Mouse (Mus musculus): ENCODE measurements around the gene Mgme1. TPM values are rescaled to one million over a fixed set of nuclear protein-coding genes. Genes with fewer than 3 reads are reported as not detected.

Mgme1 gene
- total RNA-seq, 2 experiments from 2014 or later = 16.5 to 17.1 TPM

DNA sequence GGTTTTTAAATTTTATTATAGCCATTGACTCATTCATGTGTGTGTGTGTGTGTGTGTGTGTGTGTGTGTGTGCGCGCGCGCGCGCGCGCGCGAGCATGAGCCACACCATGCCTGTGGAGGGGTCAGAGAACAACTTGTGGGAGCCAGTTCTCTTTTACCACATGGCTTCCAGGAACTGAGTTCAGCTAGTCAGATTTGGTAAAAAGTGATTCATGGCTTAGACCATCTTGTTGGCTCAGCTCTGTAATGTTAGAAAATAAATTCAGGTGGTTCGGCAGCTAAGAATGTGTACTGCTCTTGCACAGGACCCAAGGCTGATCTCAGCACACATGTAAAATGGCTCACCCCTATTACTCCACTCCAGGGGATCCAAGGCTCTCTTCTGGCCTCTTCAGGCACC lies 30.6 kb downstream of the Mgme1 start:
- DNase-seq (ENCODE audit: low spot score in 2 of 2) = no peak

- no peak for DNase-seq (ENCODE audit: low spot score in 2 of 2)
Observed at GRCm38 (mm10) chr2:144305721-144306294, 35.3 kb downstream of the Mgme1 start.

DNA sequence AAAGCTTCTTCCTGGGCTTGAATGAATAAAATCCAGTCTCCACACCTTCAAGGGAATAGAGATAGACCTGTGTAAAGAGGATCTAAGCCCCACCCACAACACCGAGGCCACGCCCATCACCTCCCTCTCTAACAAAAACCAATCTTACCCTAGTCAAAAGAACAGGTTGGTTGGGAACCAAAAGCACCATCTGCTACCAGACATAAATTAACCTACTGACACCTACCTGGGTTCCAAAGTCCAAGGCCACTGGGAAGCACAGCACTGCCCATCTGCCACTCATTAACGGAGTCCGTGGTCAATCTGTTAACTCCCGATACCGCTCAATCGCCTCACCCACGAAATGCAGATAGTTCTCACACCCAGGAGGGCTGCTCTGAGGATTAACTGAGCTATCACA lies 38.1 kb downstream of the Mgme1 start:
- no peak for DNase-seq (ENCODE audit: low spot score in 2 of 2)

DNA sequence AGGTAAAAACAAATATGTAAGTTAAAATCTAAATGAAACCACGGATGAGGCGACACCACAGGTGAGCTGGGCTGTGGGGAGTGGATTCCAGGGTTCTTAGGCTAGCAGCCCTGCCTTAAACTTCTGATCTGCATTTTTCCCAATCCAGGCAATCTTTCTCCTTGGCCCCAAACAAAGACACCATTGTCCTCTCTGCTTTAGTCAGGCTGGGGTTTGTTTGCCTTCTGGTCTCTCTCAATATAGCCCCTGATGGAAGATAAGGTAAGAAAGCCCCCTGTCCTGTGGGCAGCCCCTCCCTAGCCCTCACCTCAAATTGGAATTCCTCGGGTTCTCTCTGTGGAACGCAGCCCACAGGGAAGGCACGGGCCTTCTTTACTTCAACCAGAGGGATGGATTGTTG lies 39.8 kb downstream of the Mgme1 start:
- DNase-seq (ENCODE audit: low spot score in 2 of 2) = no peak

DNA sequence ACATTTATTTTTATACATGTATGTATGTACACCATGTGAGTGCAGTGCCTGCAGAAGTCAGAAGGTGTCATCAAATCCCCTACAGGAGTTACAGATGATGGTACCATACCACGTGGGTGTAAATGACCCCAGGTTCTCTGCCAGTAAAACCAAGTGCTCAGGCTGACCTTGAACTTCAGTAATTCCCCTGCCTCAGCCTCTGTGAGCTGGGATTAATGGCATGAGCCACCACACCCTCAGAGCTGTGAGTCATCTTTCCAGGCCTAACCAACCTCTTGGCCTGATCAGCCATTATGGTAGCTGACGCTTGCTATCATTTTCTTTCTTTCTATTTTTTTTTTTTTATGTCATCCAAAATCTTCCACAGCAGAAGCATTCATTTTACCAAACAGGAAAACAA lies 40.9 kb downstream of the Mgme1 start:
- no peak for DNase-seq (ENCODE audit: low spot score in 2 of 2)

DNA sequence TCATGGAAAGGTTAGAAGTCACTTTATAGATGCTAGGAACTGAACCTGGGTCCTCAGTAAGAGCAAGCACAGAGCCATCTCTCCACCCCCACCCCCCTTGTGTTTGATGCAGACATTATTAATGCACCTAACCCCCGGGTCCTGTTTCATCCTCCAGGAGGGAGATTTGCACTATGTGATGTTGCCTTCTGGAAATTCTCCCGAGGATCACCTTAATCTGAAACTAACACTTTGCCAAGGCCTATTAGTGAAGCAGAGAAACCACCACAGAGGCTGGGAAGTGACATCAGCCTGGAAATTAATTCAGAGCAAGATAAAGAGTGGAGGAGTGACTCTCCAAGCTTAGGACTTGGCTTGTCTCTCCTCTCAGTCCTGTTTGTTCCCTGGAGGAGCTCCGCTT lies 53.8 kb downstream of the Mgme1 start:
- no peak for DNase-seq (ENCODE audit: low spot score in 2 of 2)

GRCm38 (mm10) chr2:144329451-144329850 lies 59.0 kb downstream of the Mgme1 start:
- no peak for DNase-seq (ENCODE audit: low spot score in 2 of 2)

DNA sequence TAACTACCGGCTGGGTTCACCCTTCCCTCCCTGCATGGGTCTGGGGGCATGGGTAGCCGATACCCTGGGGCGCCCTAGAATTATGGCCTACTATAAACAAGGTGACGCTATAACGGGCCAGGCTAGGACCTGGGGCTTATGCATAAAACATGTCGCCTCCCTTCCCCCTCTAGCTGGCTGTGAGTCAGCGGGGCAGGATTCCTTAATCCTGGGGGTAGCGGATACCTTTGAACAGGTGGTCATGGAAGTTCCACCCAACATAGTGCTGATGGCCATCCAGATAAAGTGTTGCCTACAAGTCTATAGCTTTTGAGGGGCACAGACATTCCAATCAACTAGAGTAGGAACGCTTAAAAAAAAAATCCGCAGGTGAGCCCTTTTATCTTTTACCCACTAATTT lies 59.5 kb downstream of the Mgme1 start:
- no peak for DNase-seq (ENCODE audit: low spot score in 2 of 2)

DNA sequence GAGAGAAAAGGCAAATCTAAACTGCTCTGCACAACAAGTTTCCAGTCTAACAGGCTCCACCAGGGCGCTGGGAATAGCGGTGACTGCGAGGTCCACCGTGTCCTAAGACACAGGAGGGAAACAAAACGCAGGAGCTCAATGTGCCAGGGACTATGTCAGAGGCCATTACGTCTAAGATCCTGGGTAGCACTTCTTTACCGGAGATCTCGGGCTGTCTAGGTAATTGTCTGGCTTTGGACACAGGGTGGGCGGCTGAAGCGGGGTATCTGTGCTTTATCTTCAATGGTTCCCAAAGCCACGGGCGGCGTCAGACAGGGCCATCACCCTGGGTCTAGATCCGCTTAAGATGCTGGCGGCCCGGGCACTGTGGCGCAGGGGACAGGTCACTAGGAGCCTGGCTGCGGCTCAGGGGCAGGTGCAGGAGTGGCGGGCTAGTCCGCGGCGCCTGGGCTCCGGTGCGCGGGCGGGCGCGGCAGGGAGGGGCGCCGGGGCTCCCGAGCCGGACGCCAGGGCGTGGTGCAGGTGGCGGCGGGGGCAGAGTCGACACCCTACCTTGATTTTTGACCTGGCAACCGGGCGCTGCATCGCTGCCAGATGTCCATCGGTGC lies 60.0 kb downstream of the Mgme1 start:
- no peak for DNase-seq (ENCODE audit: low spot score in 2 of 2)

Other genes with a start within 250 kb of the Mgme1 start
- gene Banf2, start 237.6 kb upstream of the Mgme1 start, total RNA-seq (2021) = not detected
- 100 to 1,000 TPM; 136 to 138 TPM for gene Snx5, start 243 bp downstream of the Mgme1 start, total RNA-seq (2021)
- under 1 TPM in 1 of 2 experiments, not detected in 1; 0.50 TPM for gene Ovol2, start 61.5 kb downstream of the Mgme1 start, total RNA-seq (2021)
- 10 to 100 TPM; 40.4 to 40.5 TPM for gene Kat14, start 98.3 kb downstream of the Mgme1 start, total RNA-seq (2021)
- gene Pet117, start 98.3 kb downstream of the Mgme1 start, total RNA-seq (2021) = 10 to 100 TPM in 1 of 2 experiments, 1 to 10 TPM in 1; 3.4 to 11.8 TPM